Mouse (Mus musculus): ENCODE data around the gene Antxrl. TPM values are rescaled to one million over a fixed set of nuclear protein-coding genes. Genes with fewer than 3 reads are reported as not detected.

Gene Antxrl
- total RNA-seq (2015; ENCODE audit: low replicate concordance) (not detected in 2 replicates), total RNA-seq (2017; ENCODE audit: low replicate concordance) (not detected in 2 replicates)

DNA sequence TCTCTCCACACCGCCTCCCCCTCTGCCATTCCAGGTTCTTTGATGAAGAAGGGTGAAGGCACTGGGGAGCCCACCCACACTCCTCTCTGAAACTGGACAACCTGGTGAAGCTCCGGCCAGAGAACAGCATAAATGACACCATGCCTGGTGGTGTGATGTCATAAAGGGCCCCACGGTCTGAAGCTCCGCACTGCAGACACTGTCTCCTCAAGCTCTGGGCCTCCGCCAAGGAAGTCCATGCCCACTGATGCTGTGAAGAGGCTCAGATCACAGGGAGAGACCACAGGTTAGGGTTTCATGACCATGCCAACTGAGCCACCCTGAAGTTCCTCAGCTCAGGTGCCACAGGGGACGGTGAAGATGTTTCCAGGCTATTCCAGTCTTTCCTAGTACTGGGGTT, at the start of gene Antxrl:
Antxrl (plus strand) TSS at position 192 of the 400 bp plus-strand sequence.
- ATAC-seq (replicated peaks; ENCODE audit: low FRiP score, poor library complexity, severe bottlenecking): no peak

DNA sequence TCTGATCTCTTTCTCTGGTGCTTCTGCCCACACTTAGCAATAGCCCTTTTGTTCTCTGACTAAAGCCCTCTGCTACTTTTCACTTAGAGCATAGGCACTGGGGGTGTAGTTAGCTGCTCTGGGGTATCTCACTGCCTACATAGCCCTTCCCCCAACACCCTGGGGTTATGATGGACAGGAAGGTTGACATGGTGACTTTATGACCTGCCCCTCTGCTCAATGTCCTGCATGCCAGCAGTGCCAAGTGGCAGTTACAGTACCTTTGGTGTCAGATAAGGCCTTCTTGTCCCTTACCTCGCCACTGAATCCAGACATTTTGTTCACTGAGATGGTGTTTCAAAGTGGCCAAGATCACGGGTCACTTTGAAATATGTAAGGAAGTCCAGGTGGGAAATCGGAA, 37.4 kb upstream of the Antxrl start, which contains the start of gene Gm30083:
Gm30083 (minus strand) TSS at position 120 of the 400 bp plus-strand sequence.
- ATAC-seq (replicated peaks; ENCODE audit: low FRiP score, poor library complexity, severe bottlenecking): no peak

DNA sequence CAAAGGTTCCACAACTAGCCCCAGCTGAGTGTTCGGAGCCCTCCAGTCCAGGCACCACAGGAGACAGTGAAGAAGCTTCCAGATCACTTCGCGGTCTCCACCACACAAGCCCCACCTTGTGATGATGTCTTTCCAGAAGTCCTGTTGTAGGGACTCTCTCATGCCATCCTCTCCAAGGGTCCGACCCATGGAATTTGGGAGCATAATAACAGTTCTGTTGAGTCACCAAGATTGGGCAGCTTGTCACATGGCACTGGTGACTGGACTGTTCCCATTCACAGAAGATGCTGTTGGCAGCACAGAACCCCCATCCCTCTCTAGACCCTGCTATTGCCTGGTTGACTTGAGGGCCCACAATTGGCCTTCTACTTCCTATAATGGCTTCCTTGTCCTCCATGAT, 36.1 kb upstream of the Antxrl start, which contains the start of gene Gm5460:
Gm5460 (plus strand) TSS at position 378 of the 400 bp plus-strand sequence.
- no peak for ATAC-seq (replicated peaks; ENCODE audit: low FRiP score, poor library complexity, severe bottlenecking)

DNA sequence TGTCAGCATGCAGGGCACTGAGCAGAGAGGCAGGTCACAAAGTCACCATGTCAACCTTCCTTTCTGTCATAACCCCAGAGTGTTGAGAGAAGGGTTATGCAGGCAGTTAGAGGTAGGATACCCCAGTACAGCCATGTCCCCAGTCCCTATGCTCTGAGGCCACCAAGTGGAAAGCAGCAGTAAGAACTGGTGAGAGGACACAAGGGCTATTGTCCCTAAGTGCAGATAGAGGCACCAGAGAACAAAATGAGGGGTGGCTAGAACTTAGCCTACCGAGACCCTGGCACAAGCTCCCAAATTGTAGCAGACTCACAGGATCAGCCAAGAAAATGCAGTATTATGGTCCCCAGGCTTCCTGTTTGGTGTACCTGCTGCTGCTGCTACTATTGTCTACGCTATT, 35.6 kb upstream of the Antxrl start:
- no peak for ATAC-seq (replicated peaks; ENCODE audit: low FRiP score, poor library complexity, severe bottlenecking)

DNA sequence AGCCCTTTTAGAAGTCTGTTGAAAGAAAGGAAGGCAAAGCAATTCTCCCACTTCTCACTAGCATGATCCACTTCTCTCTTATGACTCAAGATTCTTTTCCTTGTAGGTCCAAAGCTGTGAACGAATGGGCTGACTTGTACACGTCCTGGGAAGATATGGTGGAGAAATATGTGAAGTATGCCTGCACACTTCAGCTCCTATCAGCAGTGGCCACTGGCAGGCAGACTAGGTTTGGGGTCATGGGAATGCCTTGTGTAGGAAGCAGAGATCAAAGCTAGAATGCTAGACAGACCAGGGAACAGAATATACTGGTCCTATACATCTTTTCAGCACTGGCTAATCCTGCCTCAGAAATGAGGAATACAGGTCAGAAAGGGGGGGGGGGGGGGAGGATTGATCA, 25.8 kb upstream of the Antxrl start:
- ATAC-seq (replicated peaks; ENCODE audit: low FRiP score, poor library complexity, severe bottlenecking): no peak

DNA sequence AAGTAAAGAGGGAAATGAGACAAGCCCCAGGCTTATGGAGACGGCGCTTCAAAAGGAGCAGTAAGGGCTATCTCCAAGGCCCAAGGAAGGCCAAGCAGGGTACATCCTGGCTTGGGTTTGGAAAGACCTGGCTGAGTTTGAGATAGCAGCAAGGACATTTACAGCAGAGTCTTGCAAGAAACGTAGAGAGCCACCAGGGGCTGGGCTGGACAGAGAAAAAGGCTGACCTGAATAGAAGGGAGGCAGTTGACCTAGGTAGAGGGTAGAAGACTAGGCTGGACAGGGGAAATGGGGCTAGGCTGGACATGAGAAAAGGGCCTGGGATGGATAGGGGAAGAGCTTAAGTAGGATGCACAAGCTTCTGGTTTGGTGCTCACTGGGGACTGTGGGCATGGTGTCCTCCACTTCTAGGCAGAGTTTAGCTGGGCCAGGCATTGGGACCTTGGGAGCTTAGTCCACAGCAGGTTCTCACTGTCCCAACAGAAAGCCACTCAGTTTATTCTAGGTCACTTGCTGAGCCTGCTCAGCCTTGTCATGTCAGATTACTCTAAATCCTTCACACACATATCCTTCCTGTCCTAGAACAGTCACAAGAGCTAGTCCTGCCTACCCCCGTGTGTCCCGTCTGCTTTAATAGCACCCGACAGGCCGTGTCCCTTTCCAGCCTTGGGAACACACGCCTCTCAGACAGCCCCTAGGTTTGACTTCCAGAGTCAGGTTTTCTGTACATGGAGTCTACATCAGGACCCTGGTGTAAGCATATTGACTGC, 18.5 kb upstream of the Antxrl start:
- ATAC-seq (replicated peaks; ENCODE audit: low FRiP score, poor library complexity, severe bottlenecking): no peak

DNA sequence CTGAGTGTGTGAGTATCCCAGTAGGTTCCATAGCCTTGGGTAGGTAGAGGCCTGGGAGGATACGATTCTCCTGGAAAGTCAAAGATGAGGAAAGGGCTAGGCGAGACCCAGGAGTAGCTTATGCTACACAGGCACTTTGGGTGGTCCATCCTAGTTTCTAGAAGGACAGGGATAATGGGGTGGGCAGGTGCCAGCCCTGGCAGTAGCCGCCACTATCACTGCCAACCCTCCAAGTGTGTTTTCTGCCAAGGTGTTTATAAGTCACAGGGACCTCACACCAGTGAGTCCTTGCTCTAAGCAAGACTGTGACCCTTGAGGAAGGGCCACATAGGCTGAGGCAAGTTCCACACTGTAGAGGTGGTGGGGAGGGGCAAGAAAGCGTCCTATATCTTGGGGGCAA, 11.3 kb upstream of the Antxrl start:
- ATAC-seq (replicated peaks; ENCODE audit: low FRiP score, poor library complexity, severe bottlenecking): no peak

DNA sequence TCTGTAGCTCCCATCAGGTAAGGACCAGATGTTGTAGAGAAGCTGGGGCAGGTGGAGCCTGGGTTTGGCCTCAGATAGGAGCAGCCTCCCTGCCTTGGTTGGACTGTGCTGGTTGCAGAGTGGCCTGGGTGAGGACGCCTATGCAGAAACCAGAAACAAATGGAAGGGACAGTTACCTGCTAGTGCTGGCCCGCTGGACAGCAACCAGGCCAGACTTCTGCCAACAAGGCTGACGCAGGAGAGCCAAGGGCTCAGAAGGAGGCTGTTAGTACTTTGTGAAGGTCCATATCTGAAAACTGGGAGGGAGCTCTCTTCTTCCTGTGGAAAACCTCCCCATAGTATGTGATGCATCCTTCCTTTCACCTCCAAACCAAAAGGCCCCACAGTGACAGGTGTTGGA, 9.2 kb upstream of the Antxrl start:
- no peak for ATAC-seq (replicated peaks; ENCODE audit: low FRiP score, poor library complexity, severe bottlenecking)

DNA sequence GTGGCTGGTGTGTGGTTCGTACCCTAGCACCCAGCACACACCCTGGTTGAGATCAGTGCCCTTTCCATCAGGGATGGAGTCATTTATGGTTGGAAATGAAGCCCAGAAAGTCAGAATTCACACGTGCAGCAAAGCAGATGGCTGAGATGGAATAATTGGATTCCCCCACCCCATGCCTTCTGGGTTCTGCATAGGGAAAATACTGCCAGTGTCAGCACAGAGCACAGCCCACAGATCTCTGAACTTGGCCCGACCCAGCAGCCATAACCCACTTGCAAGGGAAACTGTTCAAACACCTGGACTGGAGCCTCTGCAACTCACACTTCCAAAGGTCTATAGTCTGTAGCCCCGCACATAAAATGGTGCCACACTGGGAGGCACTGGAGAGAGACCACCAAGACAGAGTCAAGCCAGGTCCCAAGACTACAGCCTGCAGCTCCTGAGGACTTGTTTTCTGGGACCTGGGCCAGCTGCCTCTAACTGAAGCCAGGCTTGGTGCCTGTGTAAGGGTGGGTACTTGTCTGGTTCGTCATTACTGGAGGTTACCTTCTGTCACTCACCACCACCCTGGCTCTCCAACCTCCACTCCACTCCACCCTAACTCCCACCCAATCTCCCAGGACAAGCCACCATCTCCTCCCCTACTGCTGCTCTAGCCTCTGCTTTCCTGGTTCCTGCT, 2.3 kb upstream of the Antxrl start:
- ATAC-seq (replicated peaks; ENCODE audit: low FRiP score, poor library complexity, severe bottlenecking): no peak

DNA sequence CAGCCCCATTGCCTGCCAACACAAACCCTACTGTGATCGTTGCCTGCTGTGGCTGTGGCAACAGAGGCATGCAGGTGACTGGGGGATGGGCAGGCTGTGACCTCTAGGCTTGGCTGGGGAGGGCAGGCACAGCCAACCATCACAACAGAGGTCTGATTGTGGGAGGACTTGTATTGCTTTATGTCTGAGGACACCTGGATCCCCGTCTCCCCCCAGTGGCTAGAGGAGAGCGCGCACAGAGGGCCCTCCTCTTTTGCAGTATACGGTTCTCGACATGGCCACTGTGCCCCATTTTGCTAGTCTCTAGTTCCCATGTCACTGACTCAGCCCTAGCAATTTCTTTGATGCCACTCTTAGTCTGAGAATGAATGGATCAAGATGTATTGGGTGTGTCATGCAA, 19.2 kb downstream of the Antxrl start:
- ATAC-seq (replicated peaks; ENCODE audit: low FRiP score, poor library complexity, severe bottlenecking): no peak

DNA sequence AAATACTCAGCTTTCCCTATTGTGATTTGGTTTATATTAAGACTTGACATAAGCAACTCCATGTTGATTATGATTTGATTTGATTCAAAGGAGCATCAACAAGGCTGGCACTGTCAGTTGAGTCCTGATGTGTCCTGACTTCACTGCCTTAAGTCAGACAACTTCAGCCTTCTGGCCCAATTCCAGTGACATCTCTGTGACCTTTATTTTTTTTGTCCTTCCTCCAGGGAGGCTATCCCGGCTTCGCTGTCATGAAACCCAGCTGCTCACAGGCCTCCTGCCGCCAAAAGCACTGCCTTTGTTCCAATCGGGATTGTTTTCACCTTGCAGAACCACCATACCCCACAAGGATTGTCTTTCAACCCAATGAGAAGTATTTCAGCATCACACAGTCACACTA, 22.8 kb downstream of the Antxrl start:
- ATAC-seq (replicated peaks; ENCODE audit: low FRiP score, poor library complexity, severe bottlenecking): no peak

DNA sequence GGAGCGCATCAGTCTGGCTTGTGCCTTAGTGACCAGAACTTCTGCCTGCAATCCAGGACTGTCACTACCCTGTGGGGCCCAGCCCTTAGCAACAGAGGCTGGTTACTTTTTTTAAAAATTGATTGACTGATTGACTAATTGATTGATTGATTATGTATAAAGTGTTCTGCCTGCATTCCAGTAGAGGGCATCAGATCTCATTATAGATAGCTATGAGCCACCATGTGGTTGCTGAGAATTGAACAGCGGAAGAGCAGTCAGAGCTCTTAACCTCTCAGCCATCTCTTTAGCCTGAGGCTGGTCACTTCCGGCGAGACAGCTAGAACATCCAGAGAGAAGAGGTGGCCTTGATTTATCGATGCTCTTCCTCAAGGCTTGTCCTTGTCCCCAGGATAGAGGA, 24.7 kb downstream of the Antxrl start:
- ATAC-seq (replicated peaks; ENCODE audit: low FRiP score, poor library complexity, severe bottlenecking): no peak

DNA sequence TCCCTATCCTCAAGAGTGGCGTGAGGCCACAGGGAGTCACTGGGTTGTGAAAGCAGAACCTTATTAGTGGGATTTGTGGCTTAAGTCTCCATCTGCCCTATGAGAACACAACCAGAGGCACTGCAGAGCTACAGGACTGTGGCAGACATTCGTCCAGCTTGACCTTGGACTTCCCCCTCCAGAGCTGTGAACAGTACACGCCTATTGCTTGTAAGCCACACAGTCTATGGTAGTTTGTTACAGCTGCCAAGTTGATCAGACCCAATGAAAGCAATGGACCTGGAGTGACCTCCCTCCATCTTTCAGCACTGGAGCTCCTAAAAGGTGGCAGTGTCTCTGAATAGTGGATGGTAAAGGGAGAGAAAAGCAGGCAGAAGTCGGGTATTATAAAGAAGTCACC, 25.8 kb downstream of the Antxrl start:
- no peak for ATAC-seq (replicated peaks; ENCODE audit: low FRiP score, poor library complexity, severe bottlenecking)

DNA sequence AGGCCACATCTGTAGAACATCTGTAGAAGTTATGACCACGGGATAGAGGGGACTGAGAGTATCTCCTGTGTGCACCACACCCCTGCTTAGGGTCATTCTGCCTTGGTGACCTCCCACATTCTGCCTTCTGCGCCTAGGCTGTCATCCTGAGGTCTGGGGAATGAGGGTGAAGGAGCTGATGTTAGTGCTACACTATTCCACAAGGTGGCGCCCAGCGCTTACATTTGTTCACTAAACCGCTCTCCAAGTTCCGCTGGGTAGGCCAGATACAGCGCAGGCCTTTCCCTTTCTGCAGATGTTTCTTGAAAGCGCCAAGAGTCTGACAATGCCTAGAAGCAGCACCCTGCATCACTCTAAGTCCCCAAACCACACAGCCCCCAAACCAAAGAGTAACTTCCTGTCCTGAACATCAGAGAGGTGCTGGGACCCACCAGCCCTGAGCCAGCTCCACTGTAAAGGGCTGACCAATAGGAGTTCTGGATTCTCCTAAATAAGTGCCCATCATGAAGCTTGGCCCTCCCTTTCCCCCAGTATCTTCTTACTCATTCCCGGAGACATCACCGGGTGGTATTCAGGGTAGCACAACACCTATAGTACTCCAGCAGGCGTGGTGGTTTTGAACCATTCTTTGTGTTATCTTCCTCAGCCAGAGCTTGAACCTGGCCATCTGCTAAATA, 28.0 kb downstream of the Antxrl start:
- no peak for ATAC-seq (replicated peaks; ENCODE audit: low FRiP score, poor library complexity, severe bottlenecking)

DNA sequence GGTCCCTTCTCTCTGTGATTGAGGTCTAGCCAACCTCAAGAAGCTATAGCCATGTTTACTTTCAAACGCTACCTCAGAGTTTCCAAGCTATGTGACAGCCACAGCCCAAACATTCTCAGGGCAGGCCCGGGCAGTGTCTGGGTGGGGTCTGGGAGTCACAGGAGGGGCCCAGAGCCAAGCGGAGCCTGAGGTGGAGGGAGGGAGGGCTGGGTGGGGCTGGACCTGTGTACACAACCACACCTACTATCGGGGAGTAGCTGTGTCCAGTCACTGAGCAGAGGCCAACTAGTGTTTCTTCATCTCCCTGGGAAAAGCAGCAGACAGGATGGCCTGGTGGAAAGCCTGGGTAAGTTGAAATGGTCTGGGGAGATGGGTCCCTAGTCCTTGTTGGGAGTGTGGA, 33.2 kb downstream of the Antxrl start, which contains the start of gene Anxa8:
Anxa8 (plus strand) TSS at position 251 of the 400 bp plus-strand sequence.
- no peak for ATAC-seq (replicated peaks; ENCODE audit: low FRiP score, poor library complexity, severe bottlenecking)

DNA sequence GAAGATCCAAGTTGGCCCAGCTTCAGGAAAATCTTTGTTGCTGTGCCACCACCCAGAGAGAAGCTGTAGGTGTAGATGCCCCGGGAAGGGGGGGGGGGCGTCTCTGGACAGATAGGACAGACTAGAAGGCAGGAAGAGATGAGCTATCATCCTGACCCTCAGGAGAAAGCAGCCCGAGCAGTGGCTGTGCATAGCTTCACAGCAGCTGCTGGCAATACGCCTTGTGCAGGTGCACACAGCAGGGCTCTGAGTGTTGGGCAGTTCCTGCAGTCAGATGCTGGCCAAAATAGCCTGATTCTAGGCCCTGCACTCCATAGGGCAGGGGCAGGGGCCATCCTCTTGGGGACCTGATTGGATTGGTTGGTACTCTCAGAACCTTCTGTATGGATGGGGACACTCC, 34.3 kb downstream of the Antxrl start:
- ATAC-seq (replicated peaks; ENCODE audit: low FRiP score, poor library complexity, severe bottlenecking): no peak

DNA sequence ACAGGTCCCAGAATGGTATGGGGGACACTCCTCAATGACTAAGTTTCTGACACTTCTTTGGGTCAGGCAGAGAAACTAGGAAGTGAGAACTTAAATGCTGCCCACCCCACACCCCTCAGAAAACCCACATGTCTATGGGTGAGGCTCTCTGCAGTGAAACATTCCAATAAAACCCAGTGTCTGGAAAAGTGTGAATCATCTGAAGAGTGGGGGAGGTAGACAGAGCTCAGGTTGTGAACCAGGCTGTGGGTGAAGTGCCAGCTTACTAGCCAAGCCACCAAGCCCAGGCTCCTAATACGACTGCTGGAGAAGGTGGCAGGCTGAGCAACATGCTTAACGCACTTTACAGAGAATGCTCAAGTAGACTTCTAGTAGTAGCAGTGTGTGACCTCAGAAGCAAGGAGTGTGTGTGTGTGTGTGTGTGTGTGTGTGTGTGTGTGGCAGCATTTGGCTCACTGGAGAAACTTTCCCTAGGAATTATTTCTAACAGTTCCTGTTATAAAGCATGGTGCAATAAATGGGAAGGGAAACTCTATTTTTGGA, 35.4 kb downstream of the Antxrl start:
- ATAC-seq (replicated peaks; ENCODE audit: low FRiP score, poor library complexity, severe bottlenecking): no peak

DNA sequence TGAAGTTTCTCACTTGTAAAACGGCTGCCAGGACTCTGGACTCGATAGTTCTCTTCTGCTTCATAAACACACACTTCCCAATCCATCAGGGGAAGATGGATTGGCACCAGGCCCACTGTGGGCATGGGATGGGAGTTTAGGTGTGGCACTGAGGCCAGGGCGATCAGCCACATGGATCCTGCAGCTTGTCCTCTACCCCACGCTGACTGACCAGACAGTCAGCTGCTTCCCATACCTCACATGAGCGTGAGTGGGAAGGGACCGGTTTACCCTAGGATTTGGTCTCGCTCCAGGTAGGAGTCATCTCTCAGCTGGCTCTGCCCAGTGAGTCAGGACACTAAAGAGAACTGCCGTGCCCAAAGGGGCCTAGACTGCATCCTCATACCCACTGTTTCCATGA, 37.3 kb downstream of the Antxrl start:
- ATAC-seq (replicated peaks; ENCODE audit: low FRiP score, poor library complexity, severe bottlenecking): no peak

DNA sequence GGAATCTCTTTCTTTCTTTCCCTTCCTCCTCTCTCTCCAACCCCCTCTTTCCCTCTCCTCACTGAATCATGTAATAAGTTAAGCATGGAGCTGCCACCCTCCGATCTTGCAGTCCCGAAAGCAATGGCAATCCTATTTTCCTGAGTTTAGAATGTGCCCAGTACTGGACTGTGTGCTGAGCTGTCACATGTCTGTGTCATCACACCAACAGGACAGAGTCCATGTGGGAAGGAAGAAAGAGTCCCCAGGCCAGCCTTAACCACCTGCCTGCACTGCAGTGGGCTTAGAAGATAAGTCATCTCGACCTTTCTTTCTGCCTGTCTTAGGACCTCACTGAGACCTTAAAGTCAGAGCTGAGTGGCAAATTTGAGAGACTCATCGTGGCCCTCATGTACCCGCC, 39.0 kb downstream of the Antxrl start:
- ATAC-seq (replicated peaks; ENCODE audit: low FRiP score, poor library complexity, severe bottlenecking): no peak

DNA sequence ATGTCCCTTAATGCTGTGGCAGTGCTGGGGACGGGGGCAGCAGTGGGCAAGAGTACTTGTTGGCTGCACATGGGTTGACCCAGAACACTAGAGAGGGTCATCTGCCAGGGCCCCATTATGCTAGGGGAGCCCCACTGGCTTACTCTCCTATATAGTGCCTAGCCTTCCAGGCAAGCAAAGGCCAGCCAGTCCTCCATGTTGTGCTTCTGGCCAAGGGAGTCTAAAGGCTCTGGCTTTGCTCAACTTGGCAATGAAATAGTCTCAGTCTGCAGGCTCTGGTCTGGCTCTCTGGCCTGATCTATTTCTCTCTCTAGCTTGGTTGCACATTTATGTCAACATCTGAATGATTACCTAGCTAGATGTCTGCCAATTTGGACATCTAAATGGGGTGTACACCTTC, 40.3 kb downstream of the Antxrl start:
- no peak for ATAC-seq (replicated peaks; ENCODE audit: low FRiP score, poor library complexity, severe bottlenecking)

Measured in erythroblast, adult 5-6 weeks (primary cell).